Mouse (Mus musculus) gastrocnemius, postnatal 36 days (tissue): ENCODE results near the gene Myt1l. TPM values are rescaled to one million over a fixed set of nuclear protein-coding genes. Genes with fewer than 3 reads are reported as not detected.

Source experiments
- DNase-seq, 2 experiments: peaks; one replicate each; pipeline ENCODE4 v3.0.0; 2022
- intact Hi-C: fragments of 180-260 bp; cut with DNase I; formaldehyde crosslinking; loops from one replicate; pipeline ENCODE4 v1.15.1; 2025
- total RNA-seq, 2 experiments: library from RNA; stranded (reverse); gene quantifications; 2 replicates each; pipeline ENCODE4 v1.2.3; 2021

Myt1l gene
- total RNA-seq, 2 experiments from 2014 or later = not detected

DNA sequence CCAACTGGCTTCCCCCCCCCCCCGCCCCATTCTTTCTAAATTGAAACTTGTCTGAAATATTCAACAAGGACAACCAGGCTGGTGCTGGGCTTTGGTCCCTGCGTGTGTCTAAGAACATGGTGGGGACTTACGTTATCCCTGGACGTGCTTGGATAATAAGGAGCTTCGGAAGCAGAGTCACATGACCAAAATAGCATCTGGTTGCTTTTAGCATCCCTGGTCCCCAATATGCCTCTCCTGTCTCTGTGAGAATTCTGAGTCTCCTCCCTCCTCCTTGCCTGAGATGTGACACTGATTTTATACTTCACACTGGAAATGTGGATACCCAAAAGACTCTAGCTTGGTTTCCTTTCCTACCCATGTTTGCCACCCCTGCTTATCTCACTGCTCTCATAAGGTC, 31.6 kb downstream of the Myt1l start:
- intact Hi-C loops = no loop called here
- DNase-seq = no peak

DNA sequence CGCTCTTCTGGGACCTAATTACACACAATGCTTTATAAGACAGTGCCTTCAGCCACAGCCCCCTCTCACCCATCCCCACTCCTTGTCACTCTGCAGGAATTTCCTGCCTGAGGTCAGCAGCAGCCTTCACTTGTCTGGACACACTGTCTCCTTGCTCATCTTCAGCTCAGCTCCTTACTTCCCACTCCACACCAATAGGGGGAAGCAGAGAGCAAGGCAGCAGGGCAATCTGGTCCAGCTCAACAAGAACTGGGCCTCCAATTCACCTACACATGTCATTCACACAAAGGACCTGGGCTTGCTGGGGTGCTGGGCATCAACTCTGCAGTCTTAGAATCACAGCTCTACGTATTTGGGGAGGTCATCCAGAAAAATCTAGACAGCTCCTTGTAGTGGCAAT, 33.0 kb downstream of the Myt1l start:
- intact Hi-C loops = no loop called here
- no peak for DNase-seq

- intact Hi-C loops = no loop called here
- no peak for DNase-seq
Observed at GRCm38 (mm10) chr12:29569311-29569710, 41.1 kb downstream of the Myt1l start.

DNA sequence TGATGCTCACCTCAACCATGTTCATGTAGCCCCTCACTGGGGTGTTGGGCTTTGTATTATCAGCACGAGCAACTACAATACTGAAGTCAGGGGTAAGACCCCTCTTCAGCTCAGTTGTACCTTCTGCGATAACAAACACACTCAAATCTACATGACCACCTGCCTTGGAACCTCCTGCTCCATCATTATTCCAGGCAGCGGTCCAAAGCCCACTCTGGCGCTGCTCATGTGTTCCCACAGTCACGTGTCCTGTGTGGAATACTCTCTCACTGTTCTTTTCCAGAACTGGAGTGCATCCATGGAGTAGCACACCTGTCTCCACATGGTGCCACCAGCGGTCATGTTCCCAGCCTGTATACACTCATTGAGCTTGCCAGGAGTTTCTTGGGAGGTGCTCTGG, 42.2 kb downstream of the Myt1l start:
- DNase-seq = no peak
- intact Hi-C loops = no loop called here

- intact Hi-C loops = no loop called here
- no peak for DNase-seq
Observed at GRCm38 (mm10) chr12:29571613-29572012, 43.4 kb downstream of the Myt1l start.

DNA sequence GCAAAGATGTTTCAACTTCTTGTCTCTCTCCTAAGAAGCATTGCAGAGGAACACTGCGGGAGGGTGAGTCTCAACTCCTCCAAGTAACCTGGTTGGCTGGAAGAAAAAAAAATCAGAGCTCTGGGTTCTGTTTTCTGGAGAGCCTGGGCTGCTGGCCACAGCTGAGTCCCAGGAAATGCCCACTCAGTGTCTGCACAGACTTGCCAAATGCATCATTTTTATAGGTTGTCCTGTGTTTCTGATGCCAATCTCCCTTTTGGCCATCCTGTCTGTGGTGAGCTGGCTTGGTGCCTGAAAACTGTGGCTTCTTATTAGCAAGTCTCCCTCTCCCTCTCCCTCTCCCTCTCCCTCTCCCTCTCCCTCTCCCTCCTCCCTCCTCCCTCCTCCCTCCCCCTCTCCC, 65.6 kb downstream of the Myt1l start:
- DNase-seq = no peak
- intact Hi-C loops = no loop called here

DNA sequence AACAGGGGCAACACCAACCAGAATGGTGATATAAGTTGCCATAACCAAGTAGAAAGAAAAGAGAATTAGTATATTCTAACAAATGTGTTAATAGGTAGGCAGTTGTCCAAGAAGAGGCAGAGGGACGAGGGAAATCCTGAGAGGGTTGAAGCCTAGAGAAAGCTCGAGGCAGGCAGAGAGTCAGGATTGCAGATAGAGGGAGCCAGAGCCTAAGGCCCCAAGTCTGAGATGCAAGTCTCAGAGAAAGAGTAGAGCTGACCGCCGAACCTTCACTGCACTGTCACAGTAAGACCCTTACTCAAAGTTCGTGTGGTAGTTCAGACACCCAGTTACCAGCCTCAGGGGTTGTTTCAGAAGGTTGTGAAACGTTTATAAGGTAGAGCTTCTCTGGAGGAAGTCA, 71.7 kb downstream of the Myt1l start:
- intact Hi-C loops = no loop called here
- no peak for DNase-seq

DNA sequence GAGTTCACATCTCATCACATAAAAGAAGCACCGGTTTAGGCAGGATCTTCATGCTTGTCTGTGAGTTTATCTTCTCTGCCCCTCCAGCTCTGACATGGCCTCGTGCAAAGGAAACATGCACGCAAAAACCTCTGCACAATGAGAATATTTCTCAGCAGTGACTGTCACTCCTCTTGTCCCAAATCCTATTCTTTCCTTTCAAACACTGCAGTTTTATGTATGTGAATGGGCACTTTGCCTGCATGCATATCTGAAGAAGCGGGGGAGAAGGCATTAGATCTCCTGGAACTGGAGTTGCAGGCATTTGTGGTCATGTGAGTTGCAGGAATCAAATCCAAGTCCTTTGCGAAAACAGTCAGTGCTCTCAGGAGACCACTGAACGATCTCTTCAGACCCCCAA, 73.0 kb downstream of the Myt1l start:
- intact Hi-C loops = no loop called here
- DNase-seq = no peak

DNA sequence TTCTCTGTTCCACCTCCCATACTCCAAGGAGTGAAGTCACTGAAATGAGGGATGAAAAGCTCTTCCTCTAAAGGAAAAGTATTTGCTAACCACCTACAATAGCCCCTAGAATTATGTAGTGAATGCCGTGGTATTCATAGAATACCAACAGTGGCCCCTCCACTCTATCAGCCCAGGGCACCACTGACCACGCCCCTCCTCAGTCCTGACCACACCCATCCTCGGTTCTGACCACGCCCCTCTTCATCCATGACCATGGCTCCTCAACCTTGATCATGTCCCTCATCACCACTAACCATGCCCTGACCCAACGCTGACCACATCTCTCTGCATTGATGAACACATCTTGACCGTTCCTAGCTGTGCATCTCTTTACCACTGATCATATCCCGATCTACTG, 76.5 kb downstream of the Myt1l start:
- DNase-seq = no peak
- intact Hi-C loops = no loop called here

- intact Hi-C loops = no loop called here
- DNase-seq = no peak
Observed at GRCm38 (mm10) chr12:29605124-29605523, 76.9 kb downstream of the Myt1l start.

- DNase-seq = no peak
- intact Hi-C loops = no loop called here
Observed at GRCm38 (mm10) chr12:29606221-29606620, 78.0 kb downstream of the Myt1l start.

- DNase-seq = no peak
- intact Hi-C loops = no loop called here
Observed at GRCm38 (mm10) chr12:29617746-29618145, 89.6 kb downstream of the Myt1l start.

DNA sequence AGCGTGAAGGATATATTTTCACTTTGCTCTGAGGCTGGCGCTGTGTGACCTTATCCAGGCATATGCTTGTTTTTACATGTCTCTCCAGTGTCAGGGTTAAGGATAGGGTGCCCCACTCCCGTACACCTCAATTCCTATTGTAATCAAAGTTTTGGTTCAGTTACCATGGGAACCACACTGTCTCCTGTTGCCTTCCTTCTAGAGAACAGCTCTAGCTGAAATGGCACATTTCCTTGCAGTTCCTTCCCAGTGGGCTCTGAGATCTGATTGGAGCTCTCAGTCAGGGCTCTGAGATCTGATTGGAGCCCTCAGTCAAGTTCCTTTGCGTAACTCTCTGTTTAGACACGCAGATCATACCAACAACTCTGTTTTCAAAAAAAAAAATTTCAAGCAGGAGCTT, 93.3 kb downstream of the Myt1l start:
- DNase-seq = no peak
- intact Hi-C loops = no loop called here

DNA sequence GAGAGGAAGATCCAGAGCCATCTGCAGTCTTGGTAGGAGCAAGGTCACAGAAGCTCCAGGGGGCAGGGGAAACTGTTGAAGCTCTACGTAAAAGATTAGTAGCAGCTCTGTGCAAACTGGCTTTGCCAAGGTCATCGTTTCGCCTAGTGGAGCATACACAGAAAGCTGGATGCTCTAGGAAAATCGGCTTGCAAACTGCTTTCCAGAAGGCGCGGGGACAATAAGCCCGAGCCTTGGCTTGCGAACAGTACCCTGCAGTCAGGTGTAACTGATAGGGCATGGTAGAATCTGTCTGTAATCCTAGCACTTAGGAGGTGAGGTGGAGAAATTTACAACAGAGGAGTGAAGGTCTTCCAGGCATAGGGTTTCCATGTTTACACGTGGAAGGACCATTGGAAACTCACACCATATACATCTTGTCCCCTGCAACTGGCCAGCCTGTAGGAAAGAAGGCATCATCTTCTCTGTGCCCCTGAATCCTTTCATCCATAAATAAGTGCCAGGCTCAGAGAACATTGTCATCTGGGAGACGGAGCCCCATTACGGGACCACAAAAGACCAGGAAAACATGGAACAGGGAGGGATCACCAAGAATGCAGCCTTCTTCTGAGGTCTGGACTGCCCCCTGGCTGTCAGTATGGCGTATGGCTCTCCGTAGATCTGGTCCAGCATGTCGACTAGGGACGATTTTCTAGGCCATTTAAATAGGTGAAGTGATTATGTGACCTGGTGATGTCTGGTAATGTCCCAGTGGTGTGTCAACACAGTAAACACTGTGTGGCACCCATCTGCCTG, 100.0 kb downstream of the Myt1l start:
- DNase-seq = no peak
- intact Hi-C loops = no loop called here

- DNase-seq = no peak
- intact Hi-C loops = no loop called here
Observed at GRCm38 (mm10) chr12:29629875-29630538, 101.8 kb downstream of the Myt1l start.

DNA sequence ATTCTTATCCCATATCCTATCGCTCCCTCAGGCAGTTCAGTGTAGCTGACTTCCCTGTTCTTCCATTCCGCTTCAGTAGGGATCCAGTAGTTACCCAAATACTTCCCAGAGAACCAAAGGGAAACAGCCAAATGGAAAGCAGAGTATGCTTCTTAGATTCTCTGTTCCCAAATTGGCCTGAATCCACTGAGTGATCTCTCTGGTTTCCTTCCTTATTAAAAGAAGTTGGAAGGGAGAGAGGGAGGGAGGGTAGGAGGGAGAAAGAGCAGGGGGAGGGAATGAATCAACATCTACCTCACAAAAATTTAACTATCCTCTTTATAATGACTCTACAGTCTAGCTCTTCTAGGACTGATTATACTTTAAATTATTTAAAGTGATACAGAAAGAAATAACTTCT, 106.3 kb downstream of the Myt1l start:
- no peak for DNase-seq
- intact Hi-C loops = no loop called here

- no peak for DNase-seq
- intact Hi-C loops = no loop called here
Observed at GRCm38 (mm10) chr12:29639543-29640196, 111.5 kb downstream of the Myt1l start.

- no peak for DNase-seq
- intact Hi-C loops = no loop called here
Observed at GRCm38 (mm10) chr12:29640201-29640600, 112.0 kb downstream of the Myt1l start.

GRCm38 (mm10) chr12:29642915-29643314, 114.7 kb downstream of the Myt1l start:
- intact Hi-C loops = no loop called here
- no peak for DNase-seq

GRCm38 (mm10) chr12:29644091-29644490, 115.9 kb downstream of the Myt1l start:
- intact Hi-C loops = no loop called here
- no peak for DNase-seq

GRCm38 (mm10) chr12:29644721-29645120, 116.5 kb downstream of the Myt1l start:
- intact Hi-C loops = no loop called here
- DNase-seq = no peak
